Mouse (Mus musculus): ENCODE data around the gene Styx.

DNA sequence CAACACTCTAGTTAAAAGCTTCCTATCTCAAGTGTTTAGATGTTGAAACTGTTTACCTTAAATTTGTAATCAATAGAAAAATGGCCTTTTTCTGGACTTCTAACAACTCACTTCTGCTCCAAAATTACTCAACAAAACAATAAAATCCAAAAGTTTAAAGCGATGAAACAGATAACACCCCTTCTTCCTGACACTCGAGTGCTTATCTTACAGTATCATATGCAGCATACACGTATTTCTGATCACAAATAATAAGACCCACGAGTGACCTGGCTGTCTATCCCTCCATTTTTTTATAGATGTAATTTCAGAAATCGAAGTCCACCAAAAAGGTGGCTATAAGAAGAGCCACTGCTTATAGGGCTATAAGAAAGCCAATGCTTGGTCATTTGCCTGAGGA lies 34.0 kb upstream of the Styx start:
- TF ChIP-seq CTCF (IDR thresholded peaks at IDR 0.05) = no peak
- TF ChIP-seq POLR2A (IDR thresholded peaks at IDR 0.05; ENCODE audit: insufficient read depth, low read depth, low read length) = no peak
